Mouse (Mus musculus) c-Kit-positive CD71-positive TER-119-negative erythroid progenitor cells, embryonic 14.5 days (primary cell): ENCODE measurements around the gene Cobll1.

ENCODE experiments used
- DNase-seq: peaks from one replicate; pipeline ENCODE4 v3.0.0-alpha.2; 2013; ENCODE audit warnings: low read depth

Gene Cobll1

GRCm38 (mm10) chr2:65196994-65197393 lies 42.2 kb downstream of the Cobll1 start:
- DNase-seq, result no peak

GRCm38 (mm10) chr2:65195233-65196010 lies 43.8 kb downstream of the Cobll1 start:
- no peak for DNase-seq

- DNase-seq, result no peak
Observed at GRCm38 (mm10) chr2:65193091-65193795, 46.0 kb downstream of the Cobll1 start.

GRCm38 (mm10) chr2:65191398-65191797 lies 47.8 kb downstream of the Cobll1 start:
- DNase-seq, result no peak

- DNase-seq, result no peak
Observed at GRCm38 (mm10) chr2:65189346-65189745, 49.9 kb downstream of the Cobll1 start.

- no peak for DNase-seq
Observed at GRCm38 (mm10) chr2:65188585-65188984, 50.6 kb downstream of the Cobll1 start.

GRCm38 (mm10) chr2:65187652-65188051 lies 51.6 kb downstream of the Cobll1 start:
- no peak for DNase-seq

GRCm38 (mm10) chr2:65187164-65187563 lies 52.0 kb downstream of the Cobll1 start:
- no peak for DNase-seq

GRCm38 (mm10) chr2:65182747-65183146 lies 56.5 kb downstream of the Cobll1 start:
- DNase-seq, result no peak

- DNase-seq, result no peak
Observed at GRCm38 (mm10) chr2:65181736-65182135, 57.5 kb downstream of the Cobll1 start.

GRCm38 (mm10) chr2:65181066-65181716 lies 58.0 kb downstream of the Cobll1 start:
- no peak for DNase-seq

- no peak for DNase-seq
Observed at GRCm38 (mm10) chr2:65175645-65176044, 63.6 kb downstream of the Cobll1 start.

- DNase-seq, result no peak
Observed at GRCm38 (mm10) chr2:65172071-65172470, 67.1 kb downstream of the Cobll1 start.

GRCm38 (mm10) chr2:65171516-65171915 lies 67.7 kb downstream of the Cobll1 start:
- no peak for DNase-seq

GRCm38 (mm10) chr2:65170693-65171456 lies 68.3 kb downstream of the Cobll1 start:
- no peak for DNase-seq

GRCm38 (mm10) chr2:65170256-65170655 lies 68.9 kb downstream of the Cobll1 start:
- DNase-seq, result no peak

GRCm38 (mm10) chr2:65163990-65164389 lies 75.2 kb downstream of the Cobll1 start:
- no peak for DNase-seq

GRCm38 (mm10) chr2:65162625-65163024 lies 76.6 kb downstream of the Cobll1 start:
- DNase-seq, result no peak

- DNase-seq, result no peak
Observed at GRCm38 (mm10) chr2:65161715-65162114, 77.5 kb downstream of the Cobll1 start.

GRCm38 (mm10) chr2:65157981-65158651 lies 81.1 kb downstream of the Cobll1 start:
- DNase-seq, result no peak

GRCm38 (mm10) chr2:65157325-65157724 lies 81.9 kb downstream of the Cobll1 start:
- no peak for DNase-seq

GRCm38 (mm10) chr2:65148928-65149327 lies 90.3 kb downstream of the Cobll1 start:
- DNase-seq, result no peak
